Mouse (Mus musculus) hindbrain, embryonic 16.5 days (tissue): ENCODE results near the gene Ung. TPM values are rescaled to one million over a fixed set of nuclear protein-coding genes. Genes with fewer than 3 reads are reported as not detected.

Source experiments
- polyA plus RNA-seq: library from polyadenylated mRNA; unstranded; fragments of >200 nt; fragmentation: Nextera tagmentation; extraction: Ambion mirVana; gene quantifications from 2 replicates; pipeline ENCODE4 v1.2.1, GENCODE M21; 2015

Ung gene
- polyA plus RNA-seq, 1 experiment from 2014 or later, result 12.1 TPM

Other genes starting within 250 kb of the Ung start
- gene Coro1c, start 221.6 kb upstream of the Ung start, polyA plus RNA-seq, result 176 and 191 TPM in 2 replicates
- gene Ssh1, start 136.5 kb upstream of the Ung start, polyA plus RNA-seq, result 9.6 and 13.2 TPM in 2 replicates
- gene Dao, start 126.7 kb upstream of the Ung start, polyA plus RNA-seq, result not detected in 2 replicates
- gene Usp30, start 64.9 kb upstream of the Ung start, polyA plus RNA-seq, result 18.6 and 20.7 TPM in 2 replicates
- 97.2 and 98.7 TPM in 2 replicates for gene Svop, start 38.8 kb upstream of the Ung start, polyA plus RNA-seq
- gene Alkbh2, start 2.2 kb upstream of the Ung start, polyA plus RNA-seq, result 4.9 and 6.4 TPM in 2 replicates
- gene Acacb, start 16.1 kb downstream of the Ung start, polyA plus RNA-seq, result 5.4 and 5.5 TPM in 2 replicates
- 0.11 and 0.29 TPM in 2 replicates for gene Foxn4, start 143.4 kb downstream of the Ung start, polyA plus RNA-seq
- gene Myo1h, start 158.8 kb downstream of the Ung start, polyA plus RNA-seq, result 0.85 and 1.0 TPM in 2 replicates